Mouse (Mus musculus) ES-E14 (cell line): ENCODE measurements around the gene Slc29a2.

ENCODE experiments used
- CHD2 ChIP-seq: IDR thresholded peaks from 2 replicates; pipeline ENCODE4 v1.6.1; 2014; ENCODE audit warnings: mild to moderate bottlenecking, low read depth, low read length, inconsistent platforms
- HCFC1 ChIP-seq: IDR thresholded peaks from 2 replicates; pipeline ENCODE4 v1.6.1; 2012; ENCODE audit warnings: low read length, inconsistent platforms, borderline replicate concordance; ENCODE audit not compliant: insufficient read depth
- MAFK ChIP-seq: IDR thresholded peaks from 2 replicates; pipeline ENCODE4 v1.6.1; 2014; ENCODE audit warnings: mild to moderate bottlenecking, low read depth, low read length, inconsistent platforms; ENCODE audit not compliant: insufficient read depth
- ZC3H11A ChIP-seq: IDR thresholded peaks from 2 replicates; pipeline ENCODE4 v1.6.1; 2012; ENCODE audit warnings: low read depth, mild to moderate bottlenecking, inconsistent platforms, low read length, borderline replicate concordance
- ZNF384 ChIP-seq: IDR thresholded peaks from 2 replicates; pipeline ENCODE4 v1.6.1; 2012; ENCODE audit warnings: low read depth, low read length, inconsistent platforms

- no peak for TF ChIP-seq CHD2
- no peak for TF ChIP-seq MAFK
- no peak for TF ChIP-seq HCFC1
- no peak for TF ChIP-seq ZNF384
- no peak for TF ChIP-seq ZC3H11A
These were observed 17.9 kb downstream of the Slc29a2 start for GRCm38 (mm10) chr19:5041588-5041987.
